In genomic region chr19:45843424-45843823, GRCm38 (mm10) we compare ENCODE assay signal across 10 mouse cellular contexts. TPM values are rescaled to one million over a fixed set of nuclear protein-coding genes. Genes with fewer than 3 reads are reported as not detected.
DNase-seq lines count a peak whose midpoint lies in the region; ATAC-seq and TF ChIP-seq lines count a peak whose summit lies in the region.
"Had no signal": no experiment of that assay in that cellular context is flagged by ENCODE, and none has a peak within 500 bp of the region (broad histone marks: within the 10 kb centered on the region; RNA-seq: fewer than 3 reads in every experiment).

No protein-coding gene starts in this region.

- no peaks in the 10 kb centered on the region for H3K36me3 ChIP-seq in forebrain, embryonic 12.5 days (replicated peaks)
- no peaks in the 10 kb centered on the region for H3K36me3 ChIP-seq in forebrain, embryonic 11.5 days (ENCODE audit: control insufficient read depth, insufficient read depth, low read length)
- no peaks in the 10 kb centered on the region for H3K36me3 ChIP-seq in stomach, embryonic 14.5 days (ENCODE audit: control insufficient read depth, insufficient read depth, low read length)
- H3K36me3 ChIP-seq in stomach, postnatal 0 days (ENCODE audit: control insufficient read depth, insufficient read depth, low read length), result no peaks in the 10 kb centered on the region

- H3K4me3 ChIP-seq in forebrain, embryonic 12.5 days (replicated peaks), result no peak overlapping the region
- no peak overlapping the region for H3K4me3 ChIP-seq in forebrain, embryonic 11.5 days (ENCODE audit: low read depth, low read length)
- no peak overlapping the region for H3K4me3 ChIP-seq in stomach, embryonic 14.5 days (ENCODE audit: low read depth, low read length)
- H3K4me3 ChIP-seq in stomach, postnatal 0 days (ENCODE audit: low read depth, low read length), result no peak overlapping the region
- H3K4me3 ChIP-seq: myocyte had no signal

- H3K9ac ChIP-seq in forebrain, embryonic 12.5 days, result no peak overlapping the region
- H3K9ac ChIP-seq in forebrain, embryonic 11.5 days (ENCODE audit: low read length), result no peak overlapping the region
- no peak overlapping the region for H3K9ac ChIP-seq in stomach, embryonic 14.5 days (replicated peaks; ENCODE audit: low read depth, low read length)
- no peak overlapping the region for H3K9ac ChIP-seq in stomach, postnatal 0 days (ENCODE audit: low read length)

- DNase-seq in forebrain, embryonic 11.5 days (ENCODE audit: low spot score), result no peak
- DNase-seq in stomach, postnatal 0 days (ENCODE audit: low spot score), result no peak
- DNase-seq in cerebellum, adult 11-12 months, result no peak
- no peak for DNase-seq in gastrocnemius, adult 18-20 months (ENCODE audit: low spot score)
- DNase-seq: kidney, adult 9 months had no signal

- WGBS in forebrain, embryonic 12.5 days, result 38% methylated on average over 10 of the region's 10 CpGs
- 37% methylated on average over 10 of the region's 10 CpGs for WGBS in forebrain, embryonic 11.5 days
- WGBS in stomach, embryonic 14.5 days, result 43% methylated on average over 10 of the region's 10 CpGs
- 36% methylated on average over 10 of the region's 10 CpGs for WGBS in stomach, postnatal 0 days

- ATAC-seq in forebrain, embryonic 12.5 days (ENCODE audit: low FRiP score), result no peak
- no peak for ATAC-seq in forebrain, embryonic 11.5 days (replicated peaks; ENCODE audit: low FRiP score)
- no peak; the same call in 1 of the 2 replicates for ATAC-seq in stomach, embryonic 14.5 days (ENCODE audit: insufficient number of reproducible peaks, insufficient read depth, low FRiP score, low read depth)
- no peak for ATAC-seq in stomach, postnatal 0 days (ENCODE audit: low FRiP score, low TSS enrichment)
- ATAC-seq in megakaryocyte progenitor cell, adult 5-6 weeks (replicated peaks; ENCODE audit: poor library complexity), result peak; percentile 73
- ATAC-seq in megakaryocyte-erythroid progenitor cell, adult 5-6 weeks (replicated peaks; ENCODE audit: low FRiP score, low TSS enrichment, poor library complexity, severe bottlenecking), result no peak

- no peaks in the 10 kb centered on the region for H3K9me3 ChIP-seq in forebrain, embryonic 12.5 days
- no peaks in the 10 kb centered on the region for H3K9me3 ChIP-seq in forebrain, embryonic 11.5 days (ENCODE audit: control insufficient read depth, low read length)
- no peaks in the 10 kb centered on the region for H3K9me3 ChIP-seq in stomach, embryonic 14.5 days (ENCODE audit: control insufficient read depth, low read depth, low read length)
- H3K9me3 ChIP-seq in stomach, postnatal 0 days (ENCODE audit: control insufficient read depth, low read length), result no peaks in the 10 kb centered on the region

- H3K27ac ChIP-seq in forebrain, embryonic 12.5 days, result peak overlapping the region; percentile 46; the same call in 1 of the 2 replicates
- no peak overlapping the region for H3K27ac ChIP-seq in forebrain, embryonic 11.5 days (ENCODE audit: low read depth, low read length)
- peak overlapping the region; percentile 52; the same call in 1 of the 2 replicates for H3K27ac ChIP-seq in stomach, embryonic 14.5 days (ENCODE audit: low read length)
- no peak overlapping the region for H3K27ac ChIP-seq in stomach, postnatal 0 days (replicated peaks)

- no peak for TF ChIP-seq EP300 in stomach, postnatal 0 days (optimal IDR thresholded peaks at IDR 0.05)

- TF ChIP-seq CTCF in stomach, postnatal 0 days (IDR thresholded peaks at IDR 0.05; ENCODE audit: low read depth), result no peak

- peaks cover 18% of the 10 kb centered on the region for H3K4me1 ChIP-seq in forebrain, embryonic 12.5 days
- H3K4me1 ChIP-seq in forebrain, embryonic 11.5 days (replicated peaks; ENCODE audit: control insufficient read depth, insufficient read depth, low read length), result peaks cover 13% of the 10 kb centered on the region
- peaks cover 11% of the 10 kb centered on the region for H3K4me1 ChIP-seq in stomach, embryonic 14.5 days (ENCODE audit: control insufficient read depth, insufficient read depth, low read length)
- H3K4me1 ChIP-seq in stomach, postnatal 0 days (replicated peaks; ENCODE audit: control insufficient read depth, insufficient read depth), result no peaks in the 10 kb centered on the region

- H3K27me3 ChIP-seq in forebrain, embryonic 12.5 days, result no peaks in the 10 kb centered on the region
- H3K27me3 ChIP-seq in forebrain, embryonic 11.5 days (ENCODE audit: control insufficient read depth, insufficient read depth, low read length), result no peaks in the 10 kb centered on the region
- no peaks in the 10 kb centered on the region for H3K27me3 ChIP-seq in stomach, embryonic 14.5 days (ENCODE audit: control insufficient read depth, insufficient read depth, low read length)
- H3K27me3 ChIP-seq in stomach, postnatal 0 days (ENCODE audit: control insufficient read depth, insufficient read depth, low read length), result no peaks in the 10 kb centered on the region

- no peak overlapping the region for H3K4me2 ChIP-seq in forebrain, embryonic 12.5 days
- H3K4me2 ChIP-seq in forebrain, embryonic 11.5 days (ENCODE audit: low read depth, low read length, severe bottlenecking), result no peak overlapping the region
- 0 out of 2 replicates have a peak overlapping the region, but pooled peaks have one; percentile 5 for H3K4me2 ChIP-seq in stomach, embryonic 14.5 days (replicated peaks; ENCODE audit: low read depth, low read length)
- no peak overlapping the region for H3K4me2 ChIP-seq in stomach, postnatal 0 days (replicated peaks; ENCODE audit: low read depth)

RNA-seq across cellular contexts. Expression of gene Kcnip2, which starts 27.6 kb away (rescaled TPM):
- 2.7 and 4.0 TPM in 2 replicates for polyA plus RNA-seq in forebrain, embryonic 12.5 days (2016; fragmentation: Nextera tagmentation; extraction: Ambion mirVana)
- polyA plus RNA-seq in forebrain, embryonic 11.5 days (2014; fragmentation: Nextera tagmentation; extraction: Ambion mirVana), result 0.76 and 1.5 TPM in 2 replicates
- polyA plus RNA-seq in stomach, embryonic 14.5 days (2014; fragmentation: Nextera tagmentation; extraction: Ambion mirVana), result 1.8 TPM in 2 replicates
- 2.1 and 2.2 TPM in 2 replicates for polyA plus RNA-seq in stomach, postnatal 0 days (2015; fragmentation: Nextera tagmentation; extraction: Ambion mirVana)
- 1.5 TPM in 1 of 2 replicates, not detected in the other for total RNA-seq in megakaryocyte progenitor cell, adult 5-6 weeks (2015)
- 0.07 TPM in 1 of 2 replicates, not detected in the other for total RNA-seq in megakaryocyte progenitor cell, adult 5-6 weeks (2017)
- under 1 TPM; 0.21 to 0.62 TPM for total RNA-seq in gastrocnemius, adult 18-20 months (2021)
- total RNA-seq in megakaryocyte-erythroid progenitor cell, adult 5-6 weeks (2014; fragmentation: Nextera tagmentation), result 0.52 TPM in 1 of 2 replicates, not detected in the other
- 0.34 and 3.6 TPM in 2 replicates for total RNA-seq in megakaryocyte-erythroid progenitor cell, adult 5-6 weeks (2017)

RNA-seq across cellular contexts. Expression of gene Mgea5, which starts 59.8 kb away (rescaled TPM):
- polyA plus RNA-seq in forebrain, embryonic 12.5 days (2016; fragmentation: Nextera tagmentation; extraction: Ambion mirVana), result 94.7 and 105 TPM in 2 replicates
- polyA plus RNA-seq in forebrain, embryonic 11.5 days (2014; fragmentation: Nextera tagmentation; extraction: Ambion mirVana), result 83.4 and 88.9 TPM in 2 replicates
- polyA plus RNA-seq in stomach, embryonic 14.5 days (2014; fragmentation: Nextera tagmentation; extraction: Ambion mirVana), result 74.4 and 74.8 TPM in 2 replicates
- 16.5 and 19.0 TPM in 2 replicates for polyA plus RNA-seq in stomach, postnatal 0 days (2015; fragmentation: Nextera tagmentation; extraction: Ambion mirVana)
- 65.4 and 66.0 TPM in 2 replicates for total RNA-seq in megakaryocyte progenitor cell, adult 5-6 weeks (2015)
- total RNA-seq in megakaryocyte progenitor cell, adult 5-6 weeks (2017), result 109 and 124 TPM in 2 replicates
- 10 to 100 TPM; 32.1 to 39.9 TPM for total RNA-seq in gastrocnemius, adult 18-20 months (2021)
- total RNA-seq in megakaryocyte-erythroid progenitor cell, adult 5-6 weeks (2014; fragmentation: Nextera tagmentation), result 75.0 and 86.3 TPM in 2 replicates
- total RNA-seq in megakaryocyte-erythroid progenitor cell, adult 5-6 weeks (2017), result 117 and 134 TPM in 2 replicates

Comparison
In these comparisons a context has a peak if more than half of its experiments do, and no peak if none do; other contexts are left out.
1. H3K27ac ChIP-seq: peak in forebrain, embryonic 12.5 days (single experiment) and stomach, embryonic 14.5 days (single experiment); none in forebrain, embryonic 11.5 days (single experiment) and stomach, postnatal 0 days (single experiment).